Mouse (Mus musculus): Measurements from ENCODE around the gene Krtap4-13.
"Not testable (repeated sequence)": the region's sequence is repeated elsewhere in the genome, so short reads cannot be mapped to it uniquely, and the experiment has no call there.

The Krtap4-13 gene

DNA sequence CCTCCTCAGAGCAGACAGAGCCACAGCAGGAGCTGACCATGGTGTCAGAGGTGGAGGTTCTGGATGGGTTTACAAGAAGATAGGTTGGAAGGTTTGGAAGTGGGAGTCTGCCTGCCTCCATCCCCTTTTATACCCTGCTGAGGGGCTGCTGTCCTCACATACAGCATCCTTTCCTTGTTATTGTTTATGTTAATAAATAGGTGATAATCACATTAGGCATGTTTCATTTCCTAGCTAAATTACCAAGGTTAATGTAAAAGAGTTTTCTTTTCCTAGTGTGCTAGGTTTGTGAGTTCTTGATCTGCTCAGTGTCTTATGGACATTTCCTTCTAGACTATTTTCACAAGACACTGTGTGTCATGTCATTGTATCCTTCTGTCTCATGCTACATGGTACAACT lies at the start of gene Krtap4-13:
Krtap4-13 (minus strand) TSS at position 101 of the 400 bp plus-strand sequence.
- in situ Hi-C loops (cut with MboI, MseI), result not testable (repeated sequence)

DNA sequence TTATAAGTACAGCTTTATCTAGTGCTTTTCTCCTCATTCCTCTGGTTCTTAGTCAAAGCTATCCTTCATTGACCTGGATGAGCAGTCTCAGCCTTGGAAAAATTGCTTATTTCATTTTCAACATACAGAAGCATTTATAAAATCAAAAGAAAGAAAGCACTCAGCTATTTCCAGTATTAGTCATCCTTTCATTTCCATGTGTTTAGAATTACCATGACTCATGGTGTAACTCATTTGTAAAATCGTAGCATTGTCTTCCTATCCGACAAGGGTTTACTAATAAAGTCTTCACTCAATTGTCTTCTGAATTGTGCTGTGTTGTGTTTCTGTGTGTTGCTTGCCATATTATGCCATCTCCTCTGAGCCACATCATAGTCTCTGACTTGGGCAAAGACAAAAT lies 49.1 kb upstream of the Krtap4-13 start:
- in situ Hi-C loops (cut with MboI, MseI), result no loop called here

- in situ Hi-C loops (cut with MboI, MseI), result no loop called here
These were observed 47.9 kb upstream of the Krtap4-13 start, which contains the start of gene Gm11568 for GRCm38 (mm10) chr11:99857617-99858016. Gene Gm11568, plus strand, starts transcription at chr11:99857917.

DNA sequence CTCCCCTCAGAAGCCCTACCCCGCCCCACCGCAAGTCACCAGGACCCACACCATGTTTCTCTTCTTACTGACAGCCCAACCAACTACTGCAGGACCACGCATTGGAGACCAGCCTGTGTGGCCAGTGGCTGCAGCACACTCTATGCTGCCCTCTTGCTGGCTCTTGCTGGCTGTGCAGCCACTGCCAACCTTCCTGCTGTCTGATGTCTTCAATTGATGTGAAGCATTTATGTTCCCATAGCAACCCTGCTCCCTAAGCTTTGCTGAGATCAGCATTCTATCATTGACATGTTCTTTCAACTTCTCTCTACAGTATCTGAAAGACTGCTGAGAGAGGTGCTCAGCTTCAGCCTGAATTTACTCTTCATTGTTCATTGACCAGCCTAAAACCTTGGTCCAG lies 44.4 kb upstream of the Krtap4-13 start:
- in situ Hi-C loops (cut with MboI, MseI), result no loop called here

- in situ Hi-C loops (cut with MboI, MseI), result no loop called here
These were observed 41.8 kb upstream of the Krtap4-13 start, which contains the start of gene Krtap4-16 for GRCm38 (mm10) chr11:99851508-99851907. Gene Krtap4-16, minus strand, starts transcription at chr11:99851608.

DNA sequence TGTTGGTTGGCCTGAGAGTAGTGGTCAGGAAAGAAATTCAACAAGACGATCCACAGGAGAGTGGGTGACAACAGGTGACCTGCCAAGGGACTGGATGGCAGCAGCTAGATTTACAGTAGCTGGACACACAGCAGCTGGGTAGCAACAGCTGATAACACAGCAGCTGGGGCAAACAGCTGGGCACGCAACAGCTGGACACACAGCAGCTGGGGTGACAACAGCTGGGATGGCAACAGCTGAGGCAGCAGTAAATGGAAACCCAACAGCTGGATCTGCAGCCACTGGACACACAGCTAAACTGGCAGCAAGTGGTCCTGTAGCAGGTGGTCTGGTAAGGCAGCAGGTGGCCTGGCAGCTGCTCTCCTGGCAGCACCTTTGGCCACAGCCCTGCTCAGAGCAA lies 37.1 kb upstream of the Krtap4-13 start:
- in situ Hi-C loops (cut with MboI, MseI), result no loop called here

- in situ Hi-C loops (cut with MboI, MseI), result no loop called here
These were observed 32.5 kb upstream of the Krtap4-13 start for GRCm38 (mm10) chr11:99842185-99842584.

DNA sequence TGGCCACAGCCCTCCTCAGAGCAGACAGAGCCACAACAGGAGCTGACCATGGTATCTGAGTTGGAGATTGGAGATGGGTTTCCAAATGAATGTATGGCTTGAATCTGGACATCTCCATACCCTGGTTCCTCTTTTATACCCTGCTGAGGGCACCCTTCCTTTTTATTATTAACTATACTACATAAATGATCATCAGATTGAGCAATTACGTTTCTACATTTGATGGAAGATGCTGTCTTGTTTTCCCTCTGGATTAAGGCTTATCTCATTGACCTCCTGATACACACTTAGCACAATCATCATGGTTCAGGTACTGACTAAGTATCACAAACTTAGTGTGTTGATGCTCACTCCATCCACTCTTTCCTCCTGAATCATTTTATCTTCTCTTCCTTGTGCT lies 28.3 kb upstream of the Krtap4-13 start, which contains the start of gene 2300003K06Rik:
2300003K06Rik (minus strand) TSS at position 101 of the 400 bp plus-strand sequence.
- in situ Hi-C loops (cut with MboI, MseI), result no loop called here

DNA sequence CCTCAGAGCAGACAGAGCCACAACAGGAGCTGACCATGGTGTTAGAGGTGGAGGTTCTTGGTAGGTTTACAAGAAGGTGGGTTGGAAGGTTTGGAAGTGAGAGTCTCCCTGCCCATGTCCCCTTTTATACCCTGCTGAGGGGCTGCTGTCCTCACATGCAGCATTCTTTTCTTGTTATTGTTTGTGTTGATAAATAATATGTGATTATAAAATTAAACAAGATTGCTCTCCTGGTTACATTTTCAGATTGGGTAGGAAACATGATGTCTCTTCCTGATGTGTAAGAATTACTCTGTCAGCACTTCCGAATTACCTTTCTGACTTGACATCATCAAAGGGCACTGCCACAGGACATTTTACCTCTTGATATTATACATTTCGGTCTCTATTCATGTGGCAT lies 5.9 kb upstream of the Krtap4-13 start, which contains the start of gene Gm11564:
Gm11564 (minus strand) TSS at position 101 of the 400 bp plus-strand sequence.
- in situ Hi-C loops (cut with MboI, MseI), result not testable (repeated sequence)

- in situ Hi-C loops (cut with MboI, MseI), result not testable (repeated sequence)
These were observed 5.3 kb downstream of the Krtap4-13 start, which contains the start of gene Gm11554 for GRCm38 (mm10) chr11:99804346-99804745. Gene Gm11554, minus strand, starts transcription at chr11:99804446.

GRCm38 (mm10) chr11:99798832-99799231 lies 10.9 kb downstream of the Krtap4-13 start, which contains the start of gene Gm11569:
Gene Gm11569, minus strand, starts transcription at chr11:99798932.
- in situ Hi-C loops (cut with MboI, MseI), result not testable (repeated sequence)

- in situ Hi-C loops (cut with MboI, MseI), result no loop called here
These were observed 16.3 kb downstream of the Krtap4-13 start, which contains the start of gene Gm11596 for GRCm38 (mm10) chr11:99793367-99793766. Gene Gm11596, minus strand, starts transcription at chr11:99793467.

DNA sequence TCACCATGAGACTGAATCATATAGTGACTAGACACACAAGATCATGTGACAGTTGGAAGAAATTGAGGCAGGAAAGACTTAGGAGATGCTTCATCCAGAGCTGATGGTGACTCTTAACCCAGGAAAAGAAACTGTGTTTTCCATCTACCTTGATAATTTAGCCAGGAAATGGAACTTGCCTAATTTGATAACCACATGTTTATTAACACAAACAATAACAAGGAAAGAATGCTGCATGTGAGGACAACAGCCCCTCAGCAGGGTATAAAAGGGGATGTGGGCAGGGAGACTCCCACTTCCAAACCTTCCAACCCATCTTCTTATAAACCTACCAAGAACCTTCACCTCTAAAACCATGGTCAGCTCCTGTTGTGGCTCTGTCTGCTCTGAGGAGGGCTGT lies 24.8 kb downstream of the Krtap4-13 start, which contains the start of gene Krtap4-9:
Krtap4-9 (plus strand) TSS at position 301 of the 400 bp plus-strand sequence.
- in situ Hi-C loops (cut with MboI, MseI), result not testable (repeated sequence)

DNA sequence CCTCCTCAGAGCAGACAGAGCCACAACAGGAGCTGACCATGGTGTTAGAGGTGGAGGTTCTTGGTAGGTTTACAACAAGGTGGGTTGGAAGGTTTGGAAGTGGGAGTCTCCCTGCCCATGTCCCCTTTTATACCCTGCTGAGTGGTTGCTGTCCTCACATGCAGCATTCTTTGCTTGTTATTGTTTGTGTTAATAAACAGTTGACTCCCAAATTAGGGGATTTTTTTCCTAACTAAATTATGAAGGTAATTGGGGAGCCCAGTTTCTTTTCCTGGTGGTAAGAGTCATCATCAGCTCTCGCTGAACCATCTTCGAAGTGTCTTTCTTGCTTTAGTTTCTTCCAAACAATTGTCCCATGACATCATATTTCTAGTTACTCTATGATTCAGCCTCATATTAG lies 29.1 kb downstream of the Krtap4-13 start, which contains the start of gene Krtap4-8:
Krtap4-8 (minus strand) TSS at position 101 of the 400 bp plus-strand sequence.
- in situ Hi-C loops (cut with MboI, MseI), result no loop called here

- in situ Hi-C loops (cut with MboI, MseI), result no loop called here
These were observed 31.3 kb downstream of the Krtap4-13 start for GRCm38 (mm10) chr11:99778401-99778800.

- in situ Hi-C loops (cut with MboI, MseI), result not testable (repeated sequence)
These were observed 36.9 kb downstream of the Krtap4-13 start, which contains the start of gene Gm11595 for GRCm38 (mm10) chr11:99772813-99773212. Gene Gm11595, minus strand, starts transcription at chr11:99772913.

- in situ Hi-C loops (cut with MboI, MseI), result no loop called here
These were observed 41.3 kb downstream of the Krtap4-13 start for GRCm38 (mm10) chr11:99768410-99768809.

Data from T-helper 2 cell (primary cell).